Mouse (Mus musculus): ENCODE data around the gene Hoxb5.

DNA sequence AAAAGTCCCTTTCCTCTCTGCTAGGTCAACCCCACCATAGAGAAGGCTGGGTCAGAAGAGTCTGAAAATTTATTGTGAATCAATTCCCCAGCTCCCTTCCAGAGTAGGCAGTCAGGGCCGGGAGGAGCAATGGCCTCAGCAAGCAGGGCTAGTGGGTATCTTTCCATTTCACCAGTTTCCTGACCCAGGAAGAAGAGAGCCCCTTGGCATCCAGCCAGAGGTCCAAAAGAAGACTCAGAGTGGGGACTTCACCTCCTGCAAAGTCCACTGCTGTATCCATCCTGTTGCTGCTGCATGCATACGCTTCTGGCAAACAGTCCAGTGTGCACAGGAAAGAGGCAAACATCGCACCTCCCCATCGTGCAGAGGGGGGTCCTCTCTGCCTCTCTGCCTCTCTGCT lies 27.2 kb upstream of the Hoxb5 start:
- TF ChIP-seq CTCF (IDR thresholded peaks at IDR 0.05) (no peak), POLR2A (IDR thresholded peaks at IDR 0.05; ENCODE audit: insufficient read depth, low read depth, low read length) (no peak), EP300 (IDR thresholded peaks at IDR 0.05; ENCODE audit: insufficient read depth, low read depth, low read length) (no peak)

Data from heart, adult 2 months (tissue).